Mouse (Mus musculus) liver, adult (tissue): ENCODE data around the gene Trpv3.

Experiments used
- GATA4 ChIP-seq: IDR thresholded peaks from 2 replicates; pipeline ENCODE4 v1.6.1; 2014; ENCODE audit warnings: mild to moderate bottlenecking, low read length; ENCODE audit not compliant: insufficient replicate concordance

The Trpv3 gene

DNA sequence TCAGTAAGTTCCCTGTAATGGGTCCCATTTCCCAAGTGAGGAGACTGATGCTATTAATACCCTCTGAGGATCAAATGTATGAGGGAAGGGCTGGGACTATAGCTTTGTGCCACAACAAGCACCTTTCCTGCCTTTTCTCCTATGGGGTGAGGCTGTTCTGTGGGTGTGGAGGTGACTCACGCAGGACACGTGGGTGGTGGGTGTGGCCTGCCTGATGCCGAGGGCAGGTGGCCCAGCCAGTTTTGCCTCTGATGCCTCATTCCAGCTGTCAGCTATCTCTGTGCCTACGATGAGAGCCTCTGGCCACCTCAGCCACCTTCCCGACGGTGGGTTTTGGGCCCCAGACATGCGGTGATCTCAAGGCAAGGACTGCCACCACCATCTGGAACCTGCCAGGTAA lies at the start of gene Trpv3:
Gene Trpv3 (plus strand): TSS at position 122 of the 400 bp plus-strand sequence.
- TF ChIP-seq GATA4: no peak

DNA sequence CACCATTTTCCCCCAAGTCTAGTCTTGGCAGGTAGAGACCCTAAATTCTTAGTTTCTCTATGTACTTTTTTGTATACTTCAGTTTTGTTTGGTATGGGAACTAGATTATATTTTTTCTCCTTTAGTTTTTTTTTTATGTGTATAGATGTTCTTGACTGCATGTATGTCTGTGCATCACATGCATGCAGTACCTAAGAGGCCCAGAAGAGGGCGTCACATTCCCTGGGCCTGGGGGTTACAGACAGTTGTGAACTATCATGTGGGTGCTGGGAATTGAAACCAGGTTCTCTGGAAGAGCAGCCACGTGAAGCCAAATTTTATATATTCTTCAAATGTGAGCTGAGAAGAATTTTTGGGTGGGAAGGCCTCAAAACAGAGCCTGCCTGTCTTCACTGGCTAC lies 47.5 kb upstream of the Trpv3 start:
- TF ChIP-seq GATA4: no peak

DNA sequence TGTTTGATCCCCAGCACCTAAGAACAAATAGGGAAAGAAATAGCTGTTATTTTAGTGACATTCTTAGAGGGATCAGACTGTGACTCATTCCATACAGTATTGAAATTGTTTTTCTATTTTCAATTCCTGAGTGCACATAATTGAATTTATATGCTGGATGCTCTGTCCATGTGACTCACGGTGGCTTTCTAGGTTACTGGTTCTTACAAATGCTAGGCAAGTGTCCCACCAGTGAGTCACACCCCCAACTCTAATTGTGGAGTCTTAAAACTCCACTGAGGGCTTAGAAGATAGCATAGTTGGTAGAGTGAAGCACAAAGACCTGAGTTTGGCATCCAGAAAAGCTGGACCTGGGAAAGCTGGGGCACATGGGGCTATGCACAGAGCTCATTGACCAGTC lies 46.5 kb upstream of the Trpv3 start:
- no peak for TF ChIP-seq GATA4

DNA sequence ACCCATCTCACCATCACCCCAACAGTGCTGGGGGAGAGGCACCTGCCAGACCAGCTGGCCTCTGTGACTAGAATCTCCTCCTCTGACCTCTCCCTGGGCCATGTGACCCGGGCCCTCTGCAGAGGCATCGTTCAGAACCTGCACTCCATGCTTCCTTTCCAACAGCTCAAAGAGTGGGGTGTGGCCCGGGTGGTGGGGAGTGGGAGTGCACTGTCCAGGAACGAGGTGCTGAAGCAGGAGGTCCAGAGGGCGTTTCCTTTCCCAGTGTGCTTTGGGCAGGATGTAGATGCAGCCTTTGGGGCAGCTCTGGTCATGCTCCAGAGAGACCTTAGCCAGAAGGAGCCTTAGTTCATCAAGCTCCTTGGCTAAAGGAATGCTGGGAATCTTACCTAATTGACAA lies 44.3 kb upstream of the Trpv3 start:
- no peak for TF ChIP-seq GATA4

DNA sequence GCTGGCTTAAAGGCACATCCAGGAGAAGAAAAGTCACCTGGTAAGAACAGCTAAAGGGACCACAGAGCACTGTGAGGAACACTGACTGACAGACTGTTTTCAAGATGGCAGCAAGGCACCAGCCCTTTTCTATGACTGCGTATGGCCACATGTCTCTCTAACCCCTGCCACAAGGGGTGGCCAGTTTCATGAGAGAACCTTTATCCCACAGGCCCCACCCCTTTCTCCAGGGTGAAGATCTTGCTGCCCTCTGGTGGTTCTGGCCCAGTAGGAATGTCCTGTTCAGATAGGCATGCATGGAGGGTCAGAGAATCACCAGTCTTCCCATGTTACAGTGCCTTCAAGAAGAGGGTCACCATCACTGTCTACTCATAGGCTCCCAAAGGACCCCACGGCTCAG lies 43.2 kb upstream of the Trpv3 start:
- no peak for TF ChIP-seq GATA4

DNA sequence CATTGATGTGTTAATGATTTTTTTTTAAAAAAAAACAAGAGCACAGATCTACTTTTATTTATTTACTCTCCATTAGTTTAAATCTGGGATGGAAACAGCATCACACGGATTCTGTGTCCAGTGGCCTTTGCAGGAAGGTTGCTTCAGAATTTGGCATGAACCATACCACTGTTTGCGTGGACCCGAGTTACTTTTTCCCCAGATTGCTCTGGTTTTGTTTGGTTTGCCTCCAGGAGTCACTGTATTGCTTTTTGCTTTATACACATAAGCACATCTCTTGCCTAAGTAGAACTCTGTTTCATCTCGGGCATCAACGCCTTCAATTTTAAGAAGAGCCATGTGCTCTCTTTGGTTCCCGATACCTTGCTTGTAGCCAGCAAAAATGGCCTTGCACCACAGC lies 41.3 kb upstream of the Trpv3 start:
- no peak for TF ChIP-seq GATA4

DNA sequence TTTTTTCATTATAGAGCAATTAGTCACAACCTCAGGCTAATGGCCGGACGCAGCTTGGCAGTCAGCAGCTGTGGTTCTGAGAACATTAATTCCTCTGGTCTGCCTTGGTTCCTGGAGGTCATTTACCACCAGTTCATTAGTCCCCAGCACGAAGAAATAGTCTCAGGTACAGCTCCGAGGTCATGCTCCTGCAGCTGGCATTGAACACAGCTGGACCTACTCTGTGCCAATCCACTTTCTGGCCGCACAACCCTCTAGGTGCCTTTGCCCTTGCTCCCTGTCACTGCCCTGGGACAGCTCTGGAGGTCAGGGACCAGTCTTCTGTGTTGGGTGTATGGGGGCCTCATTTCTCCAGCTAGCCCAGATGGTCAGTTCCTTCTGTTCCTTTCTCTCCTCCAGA lies 38.3 kb upstream of the Trpv3 start:
- TF ChIP-seq GATA4: no peak

DNA sequence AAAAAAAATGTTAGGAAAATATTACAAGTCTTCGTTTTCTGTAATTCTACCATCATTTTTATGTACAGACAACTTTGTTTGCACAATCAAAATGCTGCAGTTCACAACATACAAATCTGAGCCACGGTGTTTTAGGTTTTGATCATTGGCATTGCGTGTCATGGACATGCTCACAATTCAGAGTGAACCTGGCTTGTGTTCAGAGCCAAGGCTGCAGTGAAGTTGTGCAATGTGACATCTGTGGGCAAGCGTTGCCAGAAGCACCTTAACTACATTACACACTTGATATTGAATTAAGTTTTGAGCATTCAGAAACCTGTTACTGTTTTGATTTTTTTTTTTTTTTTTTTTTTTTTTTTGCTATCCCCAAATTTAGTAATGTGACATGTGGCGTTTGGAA lies 37.1 kb upstream of the Trpv3 start:
- no peak for TF ChIP-seq GATA4

DNA sequence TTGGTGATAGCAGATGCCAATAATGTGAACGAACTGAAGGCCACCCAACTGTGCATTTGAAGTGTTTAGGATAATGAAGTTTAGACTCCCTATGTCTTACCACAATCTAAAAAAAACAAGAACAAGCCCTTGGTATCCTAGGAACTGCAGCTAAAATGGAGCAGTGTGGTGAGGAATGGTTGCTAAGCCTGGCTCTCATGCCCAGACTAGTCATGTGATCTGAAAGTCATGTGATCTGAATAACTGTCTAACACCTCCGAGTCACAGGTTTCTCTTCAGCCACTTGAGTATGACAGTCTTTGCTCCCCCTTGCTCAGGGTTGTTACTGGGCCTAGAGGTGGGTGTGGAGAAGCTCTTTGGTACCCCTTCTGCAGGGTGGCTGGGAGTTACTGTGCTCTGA lies 34.7 kb upstream of the Trpv3 start:
- TF ChIP-seq GATA4: no peak

DNA sequence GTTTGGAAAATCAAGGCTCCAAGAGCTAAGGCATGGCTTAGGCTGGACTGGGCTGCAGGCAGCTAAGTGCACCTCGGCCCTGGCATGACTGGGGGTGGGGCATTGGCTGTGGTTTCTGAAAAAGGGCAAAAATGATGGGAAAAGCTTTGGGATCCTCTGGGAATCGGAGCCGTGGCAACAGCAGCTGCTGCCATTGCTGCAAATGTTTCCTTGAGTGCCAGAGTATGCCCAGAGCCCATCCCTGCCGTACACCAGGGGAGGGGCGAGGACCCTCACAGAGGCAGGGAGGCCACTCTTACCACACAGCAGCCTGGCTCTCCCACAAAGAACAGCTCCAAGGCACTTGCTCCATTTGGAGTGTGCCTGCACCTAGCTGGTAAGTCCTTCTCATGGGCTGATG lies 33.2 kb upstream of the Trpv3 start, which contains the start of gene Trpv1:
Gene Trpv1 (plus strand): TSS at position 301 of the 400 bp plus-strand sequence.
- no peak for TF ChIP-seq GATA4

DNA sequence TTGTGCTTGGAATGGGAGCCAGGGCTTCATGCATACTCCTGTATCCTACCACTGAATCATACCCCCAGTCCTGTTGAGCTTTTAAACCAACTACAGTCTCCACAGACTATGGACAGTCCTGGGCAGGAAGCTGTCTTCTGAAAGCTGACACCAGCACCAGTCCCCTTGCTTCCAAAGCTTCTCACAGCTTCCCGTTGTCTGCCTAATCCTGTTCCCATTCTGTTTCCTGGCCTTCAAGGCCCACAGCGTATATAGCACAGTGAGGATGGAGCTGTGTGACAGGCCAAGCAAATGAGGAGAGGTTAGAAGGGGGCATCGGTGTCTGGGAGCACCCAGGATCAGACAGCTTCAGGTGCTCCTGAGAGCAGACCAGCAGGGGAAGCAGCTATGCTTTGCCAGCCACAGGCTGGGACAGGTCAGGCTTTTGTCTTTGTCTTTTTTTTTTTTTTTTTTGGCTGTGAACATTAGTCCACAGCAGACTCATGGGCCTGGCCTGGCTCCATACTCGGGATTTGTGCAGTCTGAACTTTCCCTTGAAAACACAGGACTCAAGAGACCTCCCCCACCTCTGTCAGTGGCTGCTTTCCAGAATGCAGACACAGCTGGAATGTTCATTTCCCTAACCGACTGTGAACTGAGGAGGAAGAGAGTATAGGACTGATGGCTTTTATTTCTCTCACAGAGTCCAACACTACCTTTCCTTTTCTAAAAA lies 31.0 kb upstream of the Trpv3 start:
- no peak for TF ChIP-seq GATA4

DNA sequence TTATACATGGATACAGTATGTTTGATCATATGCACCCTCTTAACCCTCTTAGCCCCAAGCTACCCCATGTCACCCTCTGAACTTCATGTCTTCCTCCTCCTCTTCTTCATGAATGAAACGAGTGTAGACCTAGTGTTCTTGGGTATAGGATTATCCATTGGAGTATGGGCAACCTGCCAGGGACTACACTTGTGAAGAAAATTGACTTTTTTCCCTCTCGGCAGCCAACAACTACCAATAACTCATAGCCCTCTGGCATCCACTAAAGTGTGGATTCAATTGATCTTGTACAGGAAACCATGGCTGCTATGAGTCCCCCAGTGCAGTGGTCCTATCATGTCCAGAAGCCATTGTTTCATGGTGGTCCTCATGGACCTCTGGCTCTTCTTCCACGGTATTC lies 30.5 kb upstream of the Trpv3 start:
- TF ChIP-seq GATA4: no peak

DNA sequence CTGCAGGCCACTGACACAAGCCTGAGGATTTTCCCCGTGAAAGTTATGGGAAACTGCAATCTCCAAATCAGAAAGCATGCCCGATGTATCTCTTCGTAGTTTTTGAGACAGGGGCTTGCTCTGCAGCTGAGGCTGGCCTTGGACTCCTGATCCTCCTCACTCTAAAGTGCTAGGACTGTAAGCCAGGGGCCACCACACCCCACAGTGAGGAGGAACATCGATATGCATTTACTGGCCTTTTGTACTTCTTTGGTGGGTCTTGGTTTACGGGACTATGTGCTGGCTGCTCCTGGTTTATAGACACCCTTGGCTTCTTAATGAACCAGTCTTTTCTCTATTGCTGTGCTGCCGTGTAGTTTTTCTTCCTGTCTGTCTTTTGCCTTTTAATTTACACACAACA lies 25.0 kb upstream of the Trpv3 start:
- TF ChIP-seq GATA4: no peak

DNA sequence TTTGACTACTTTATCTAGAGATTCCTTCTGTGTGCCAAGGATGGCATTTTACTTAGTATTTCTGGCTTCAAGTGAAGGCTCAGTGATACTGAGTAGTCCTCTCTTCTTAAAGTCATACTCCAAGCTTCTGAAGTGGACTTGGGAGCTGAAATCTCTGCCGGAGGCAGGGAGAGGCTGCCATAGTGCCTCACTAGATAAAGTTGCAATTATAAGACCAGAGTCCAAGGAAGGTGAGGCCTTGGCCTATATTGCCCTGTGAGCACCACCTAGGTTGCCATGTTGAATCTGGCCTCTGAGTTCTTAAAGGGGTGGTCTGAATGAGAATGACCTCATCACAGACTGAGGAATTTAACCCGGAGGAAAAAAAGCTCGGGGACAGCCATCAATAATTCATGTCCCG lies 24.4 kb upstream of the Trpv3 start:
- TF ChIP-seq GATA4: no peak

DNA sequence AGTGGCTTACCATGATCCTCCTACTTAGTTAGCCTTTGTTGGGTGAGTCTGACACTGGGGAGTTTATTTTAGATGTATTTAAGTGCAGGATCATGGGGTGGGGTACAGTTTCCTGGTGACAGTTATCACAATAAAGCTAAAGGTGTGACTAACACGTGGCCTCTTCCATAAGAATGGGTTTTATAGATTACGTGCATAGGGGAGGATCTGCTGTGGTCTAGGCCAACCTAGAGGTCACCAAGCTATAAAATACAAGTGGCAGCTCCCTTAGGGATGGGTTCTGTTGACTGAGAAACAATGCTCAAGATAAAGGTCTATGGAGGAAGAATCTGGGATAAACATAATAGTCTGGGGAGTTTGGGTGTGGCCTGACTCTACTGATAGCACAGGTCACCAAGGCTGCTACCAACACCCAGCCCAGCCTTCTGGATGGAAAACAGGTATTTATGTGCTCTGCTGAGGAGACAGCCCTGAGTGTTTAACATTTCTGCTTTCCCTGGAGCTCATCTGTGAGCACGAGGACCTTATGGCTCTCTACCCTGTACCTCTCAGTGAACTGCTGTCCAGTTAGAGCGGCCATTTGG lies 9.7 kb upstream of the Trpv3 start:
- no peak for TF ChIP-seq GATA4

DNA sequence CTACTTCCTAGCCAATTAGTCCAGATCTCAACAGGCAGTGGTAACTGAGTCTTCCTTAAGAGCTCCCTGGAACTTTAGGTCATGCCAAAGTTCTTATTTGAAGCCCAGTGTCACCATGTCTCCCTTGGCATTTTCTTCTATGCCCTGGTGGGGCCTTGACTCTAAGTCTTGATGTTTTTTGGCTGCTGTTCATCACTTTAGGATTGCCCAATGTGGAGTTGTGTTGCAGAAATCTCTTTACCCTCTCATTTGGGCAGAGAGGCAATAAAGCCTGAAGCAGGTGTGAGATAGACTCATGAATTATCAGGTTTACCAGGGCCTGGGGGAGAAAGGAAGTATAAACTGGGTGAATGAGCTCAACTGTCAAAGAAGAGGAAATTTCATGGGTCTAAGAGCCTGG lies 8.5 kb upstream of the Trpv3 start:
- no peak for TF ChIP-seq GATA4

DNA sequence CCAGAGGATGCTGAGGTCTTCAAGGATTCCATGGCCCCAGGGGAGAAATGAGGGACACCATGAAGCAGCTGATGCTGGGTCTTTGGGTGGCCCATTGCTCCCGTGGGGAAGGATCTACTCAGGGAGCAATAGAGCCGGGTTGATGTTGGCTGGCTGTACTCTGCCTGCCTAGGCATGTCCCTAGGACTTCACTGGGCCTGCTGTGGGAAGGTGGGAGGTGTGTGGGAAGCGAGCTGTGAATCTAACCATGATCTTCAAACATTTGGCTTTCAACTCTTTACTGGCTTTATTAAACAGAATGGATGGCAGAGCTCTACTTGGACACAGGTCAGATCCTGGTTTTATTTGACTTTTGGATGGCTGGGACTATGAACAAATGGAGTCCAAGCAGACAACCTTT lies 6.7 kb upstream of the Trpv3 start:
- TF ChIP-seq GATA4: no peak
